Mouse (Mus musculus) left cerebral cortex, postnatal 14 days (tissue): ENCODE measurements around the gene Tcaf1. TPM values are rescaled to one million over a fixed set of nuclear protein-coding genes. Genes with fewer than 3 reads are reported as not detected.

ENCODE experiments used
- total RNA-seq, 2 experiments: library from RNA; stranded (reverse); gene quantifications; 2 replicates each; pipeline ENCODE4 v1.2.3; 2021

The Tcaf1 gene
- total RNA-seq, 2 experiments from 2014 or later = 226 to 234 TPM

Other genes with a start within 250 kb of the Tcaf1 start
- not detected for gene Olfr458, start 244.9 kb downstream of the Tcaf1 start, total RNA-seq
- not detected for gene Olfr457, start 233.8 kb downstream of the Tcaf1 start, total RNA-seq
- not detected for gene Olfr456, start 222.9 kb downstream of the Tcaf1 start, total RNA-seq
- gene Olfr455, start 162.5 kb downstream of the Tcaf1 start, total RNA-seq = not detected
- not detected for gene Tcaf3, start 112.4 kb downstream of the Tcaf1 start, total RNA-seq
- 1 to 10 TPM in 1 of 2 experiments, under 1 TPM in 1; 0.63 to 1.0 TPM for gene Tcaf2, start 64.8 kb downstream of the Tcaf1 start, total RNA-seq
- gene Olfr453, start 29.3 kb upstream of the Tcaf1 start, total RNA-seq = not detected
- not detected for gene Olfr38, start 46.3 kb upstream of the Tcaf1 start, total RNA-seq
- gene Olfr452, start 75.0 kb upstream of the Tcaf1 start, total RNA-seq = not detected
- not detected for gene Olfr450, start 101.9 kb upstream of the Tcaf1 start, total RNA-seq
- gene Olfr449, start 124.3 kb upstream of the Tcaf1 start, total RNA-seq = not detected
- gene Olfr448, start 180.4 kb upstream of the Tcaf1 start, total RNA-seq = not detected
- not detected for gene Olfr447, start 198.8 kb upstream of the Tcaf1 start, total RNA-seq
- not detected for gene Olfr446, start 211.3 kb upstream of the Tcaf1 start, total RNA-seq
- gene Olfr444, start 239.0 kb upstream of the Tcaf1 start, total RNA-seq = not detected